Mouse (Mus musculus): Measurements from ENCODE around the gene Klk1b8.
"Not testable (repeated sequence)": the region's sequence is repeated elsewhere in the genome, so short reads cannot be mapped to it uniquely, and the experiment has no call there.

DNA sequence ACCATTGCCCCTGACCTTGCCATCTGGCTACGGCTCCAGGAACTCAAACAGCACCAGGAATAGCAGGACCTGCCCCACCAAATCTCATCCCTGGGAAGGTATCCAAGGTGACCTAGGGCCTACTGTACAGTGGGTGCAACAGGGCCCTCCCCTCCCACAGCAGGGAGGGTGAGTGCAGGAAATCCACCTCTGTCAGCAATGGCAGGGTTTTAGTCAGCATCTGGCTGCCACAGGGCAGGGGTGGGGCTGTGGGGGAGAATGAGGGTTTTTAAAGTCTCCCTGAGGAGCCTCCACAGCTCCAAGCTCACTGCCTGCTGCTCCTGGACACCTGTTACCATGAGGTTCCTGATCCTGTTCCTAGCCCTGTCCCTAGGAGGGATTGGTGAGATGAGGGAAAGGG is 25.3 kb downstream of the Klk1b8 start, which contains the start of gene Klk1b9:
- TF ChIP-seq CTCF, EP300 (IDR thresholded peaks at IDR 0.05; ENCODE audit: low read depth): not testable (repeated sequence)
